Mouse (Mus musculus) embryonic facial prominence, embryonic 11.5 days (tissue): ENCODE data around the gene Gm12355. TPM values are rescaled to one million over a fixed set of nuclear protein-coding genes. Genes with fewer than 3 reads are reported as not detected.
"Not testable (repeated sequence)": the region's sequence is repeated elsewhere in the genome, so short reads cannot be mapped to it uniquely, and the experiment has no call there.

Source experiments
- ATAC-seq: fragments of 200-750 bp; cut with Nextera tagmentation; replicated peaks from 2 replicates; pipeline ENCODE4 v1.8.0; 2017; ENCODE audit warnings: low read depth; ENCODE audit not compliant: insufficient number of reproducible peaks, low FRiP score, low TSS enrichment
- DNase-seq: peaks from one replicate; pipeline ENCODE4 v3.0.0-alpha.2; 2015; ENCODE audit warnings: low spot score
- H3K27ac ChIP-seq: fragments of 300-500 bp; sonication (generic); replicated peaks from 2 replicates; pipeline ENCODE4 v1.5.1; 2014; ENCODE audit warnings: mild to moderate bottlenecking, low read depth, low read length, control low read depth
- H3K27me3 ChIP-seq: fragments of 300-500 bp; sonication (generic); 2 replicates; pipeline ENCODE4 v1.6.1; 2014; ENCODE audit warnings: mild to moderate bottlenecking, low read length, moderate library complexity, mixed read lengths; ENCODE audit not compliant: control insufficient read depth, insufficient read depth
- H3K36me3 ChIP-seq: fragments of 300-500 bp; sonication (generic); replicated peaks from 2 replicates; pipeline ENCODE4 v1.6.1; 2014; ENCODE audit warnings: low read depth, mild to moderate bottlenecking, low read length, moderate library complexity, mixed read lengths; ENCODE audit not compliant: control insufficient read depth, insufficient read depth
- H3K4me1 ChIP-seq: fragments of 300-500 bp; sonication (generic); 2 replicates; pipeline ENCODE4 v1.6.1; 2014; ENCODE audit warnings: low read length, mixed read lengths; ENCODE audit not compliant: control insufficient read depth, insufficient read depth
- H3K4me2 ChIP-seq: fragments of 300-500 bp; sonication (generic); 2 replicates; pipeline ENCODE4 v1.6.1; 2014; ENCODE audit warnings: low read depth, mild to moderate bottlenecking, control low read depth, low read length, moderate library complexity
- H3K4me3 ChIP-seq: fragments of 300-500 bp; sonication (generic); 2 replicates; pipeline ENCODE4 v1.5.1; 2014; ENCODE audit warnings: low read depth, low read length, control low read depth
- H3K9ac ChIP-seq: fragments of 300-500 bp; sonication (generic); replicated peaks from 2 replicates; pipeline ENCODE4 v1.6.1; 2014; ENCODE audit warnings: mild to moderate bottlenecking, control low read depth, low read length
- H3K9me3 ChIP-seq: fragments of 300-500 bp; sonication (generic); replicated peaks from 2 replicates; pipeline ENCODE4 v1.6.1; 2016; ENCODE audit warnings: mild to moderate bottlenecking, low read length, inconsistent platforms, mixed read lengths; ENCODE audit not compliant: control insufficient read depth
- WGBS: fragments of 180-500 bp; shearing (Covaris S2); extraction: QIAGEN DNeasy Blood & Tissue Kit; methylation state at CpG from one replicate; pipeline ENCODE4 v1.1.7; 2014; 5-methylcytosine and 5-hydroxymethylcytosine counted together
- polyA plus RNA-seq: library from polyadenylated mRNA; unstranded; fragments of >200 nt; fragmentation: Nextera tagmentation; extraction: Ambion mirVana; gene quantifications from 2 replicates; pipeline ENCODE4 v1.2.1, GENCODE M21; 2014

The Gm12355 gene
- polyA plus RNA-seq, 1 experiment from 2014 or later, result 0.83 TPM

DNA sequence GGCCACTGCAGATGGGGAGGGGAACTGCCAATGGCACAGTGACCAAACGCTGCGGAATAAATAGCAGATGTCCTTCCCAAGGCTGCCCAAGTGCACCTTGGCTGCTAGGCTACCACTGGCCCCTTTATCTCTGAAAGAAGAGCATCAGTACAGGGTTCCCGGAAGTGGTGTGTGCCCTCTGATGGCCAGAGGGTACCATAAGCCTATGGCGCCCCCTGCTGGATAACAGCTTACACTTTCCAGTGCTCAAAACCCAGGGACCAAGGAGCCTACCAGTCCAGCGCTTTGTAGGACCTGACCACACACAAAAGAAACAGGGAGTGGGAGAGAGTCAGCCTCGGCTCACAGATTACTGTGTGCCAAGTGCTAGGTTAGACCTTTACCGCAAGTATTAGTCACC lies 29.6 kb upstream of the Gm12355 start:
- not testable (repeated sequence) for H3K9me3 ChIP-seq, H3K4me3 ChIP-seq, H3K27ac ChIP-seq, H3K4me1 ChIP-seq, H3K4me2 ChIP-seq, H3K36me3 ChIP-seq, H3K27me3 ChIP-seq, H3K9ac ChIP-seq
- 13% methylated on average over 7 of the region's 7 CpGs for WGBS
- ATAC-seq (0 out of 2 replicates have a peak, but pooled peaks have one; percentile 6), DNase-seq (peak; percentile 69)

DNA sequence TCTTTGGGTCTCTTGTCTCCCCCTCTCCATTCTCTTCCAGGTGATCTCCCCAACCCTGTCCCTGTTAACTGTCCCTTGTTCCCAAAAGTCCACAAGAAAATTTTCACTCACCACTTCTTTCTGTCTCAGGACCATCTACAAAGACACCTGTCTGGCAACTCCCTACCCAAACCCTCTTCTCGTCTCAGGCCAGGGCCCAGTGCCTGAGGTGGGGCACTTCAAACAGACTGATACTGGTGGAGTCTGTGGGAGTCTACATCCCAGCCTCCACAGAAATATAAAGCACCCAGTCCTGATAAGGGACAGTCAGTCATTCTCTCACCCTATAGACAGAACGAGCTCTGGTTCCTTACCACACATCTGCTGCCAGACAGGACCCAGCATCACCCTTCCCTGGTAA lies 21.0 kb upstream of the Gm12355 start, which contains the start of gene Gsdma2:
Gene Gsdma2, plus strand, starts transcription at position 301 of the 400 bp plus-strand sequence.
- WGBS, result 64% methylated on average over 2 of the region's 2 CpGs
- Histone ChIP-seq H3K27me3 (no peaks in the 10 kb centered on the region), H3K9me3 (no peaks in the 10 kb centered on the region), H3K4me2 (no peak within 1 kb of the TSS), H3K4me3 (no peak within 1 kb of the TSS), H3K9ac (no peak within 1 kb of the TSS), H3K36me3 (no peaks in the 10 kb centered on the region), H3K4me1 (no peaks in the 10 kb centered on the region), H3K27ac (no peak within 1 kb of the TSS)
- ATAC-seq (no peak), DNase-seq (no peak)

DNA sequence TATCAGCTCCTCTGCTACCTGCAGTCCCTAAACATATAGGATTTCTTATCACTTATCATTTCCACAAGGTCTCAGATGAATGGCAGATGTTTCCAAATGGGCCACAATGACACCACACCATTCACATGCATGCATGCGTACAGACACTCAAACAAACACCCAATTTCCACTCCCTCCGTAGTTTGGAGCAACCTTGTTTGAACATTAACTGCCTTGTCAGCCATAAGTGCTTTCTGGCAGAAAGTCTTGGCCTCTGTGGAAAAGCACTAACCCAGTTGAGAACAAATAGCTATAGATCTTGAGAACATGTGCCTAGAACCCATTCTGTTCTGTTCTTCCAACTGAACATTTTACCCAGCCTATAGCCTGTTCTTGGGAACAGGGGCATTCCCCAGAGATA lies 20.5 kb upstream of the Gm12355 start:
- no peak overlapping the region for H3K4me3 ChIP-seq
- H3K4me1 ChIP-seq, result no peaks in the 10 kb centered on the region
- WGBS, result 75% methylated on average over 2 of the region's 2 CpGs
- ATAC-seq, result no peak
- H3K27ac ChIP-seq, result no peak overlapping the region
- no peak overlapping the region for H3K9ac ChIP-seq
- H3K9me3 ChIP-seq, result no peaks in the 10 kb centered on the region
- no peak overlapping the region for H3K4me2 ChIP-seq
- no peaks in the 10 kb centered on the region for H3K36me3 ChIP-seq
- no peak for DNase-seq
- H3K27me3 ChIP-seq, result no peaks in the 10 kb centered on the region

DNA sequence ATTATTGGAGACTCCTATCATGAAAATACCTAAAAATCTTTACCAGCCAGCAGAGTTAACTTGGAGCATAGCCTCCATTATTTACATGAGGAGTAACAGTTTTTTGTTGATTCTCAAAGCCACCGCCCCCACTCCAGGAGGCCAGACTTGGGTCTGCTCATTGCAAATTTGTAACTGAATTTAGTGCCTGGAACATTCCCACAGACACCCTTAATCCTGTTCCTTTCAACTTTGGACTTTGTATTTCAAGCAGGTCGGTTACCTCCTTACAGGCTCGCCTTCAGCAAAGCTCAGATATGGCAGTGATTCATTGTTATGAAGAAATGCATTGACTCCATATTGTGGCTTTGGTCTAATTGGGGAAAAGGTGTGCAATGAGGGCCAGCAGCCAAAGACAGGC lies 19.3 kb upstream of the Gm12355 start:
- Histone ChIP-seq H3K4me1 (no peaks in the 10 kb centered on the region), H3K27ac (no peak overlapping the region), H3K4me2 (no peak overlapping the region), H3K27me3 (no peaks in the 10 kb centered on the region), H3K9me3 (no peaks in the 10 kb centered on the region), H3K4me3 (no peak overlapping the region), H3K9ac (no peak overlapping the region), H3K36me3 (no peaks in the 10 kb centered on the region)
- no peak for DNase-seq
- 84% methylated on average over 3 of the region's 3 CpGs for WGBS
- no peak for ATAC-seq

DNA sequence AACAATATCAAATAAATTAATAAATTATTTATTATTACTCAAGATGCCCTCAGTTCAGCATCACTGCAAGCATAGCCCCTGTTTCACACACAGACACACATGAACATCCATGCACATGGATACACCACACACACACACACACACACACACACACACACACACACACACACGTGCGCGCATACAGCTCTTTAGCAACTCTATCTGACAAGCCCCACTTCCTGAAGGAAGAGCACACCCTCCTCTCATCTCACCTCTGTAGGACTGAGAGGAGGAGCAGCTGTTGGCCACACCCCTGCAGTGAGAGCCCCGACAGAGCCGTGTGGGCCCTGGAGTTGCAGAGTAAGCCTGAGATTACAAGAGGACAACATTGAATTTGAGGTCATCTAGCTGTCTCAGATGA lies 14.6 kb upstream of the Gm12355 start:
- Histone ChIP-seq H3K9me3 (no peaks in the 10 kb centered on the region), H3K9ac (no peak overlapping the region), H3K27me3 (no peaks in the 10 kb centered on the region), H3K4me3 (no peak overlapping the region), H3K4me2 (no peak overlapping the region), H3K27ac (no peak overlapping the region), H3K4me1 (no peaks in the 10 kb centered on the region), H3K36me3 (no peaks in the 10 kb centered on the region)
- ATAC-seq (no peak), DNase-seq (no peak)
- 64% methylated on average over 5 of the region's 5 CpGs for WGBS

DNA sequence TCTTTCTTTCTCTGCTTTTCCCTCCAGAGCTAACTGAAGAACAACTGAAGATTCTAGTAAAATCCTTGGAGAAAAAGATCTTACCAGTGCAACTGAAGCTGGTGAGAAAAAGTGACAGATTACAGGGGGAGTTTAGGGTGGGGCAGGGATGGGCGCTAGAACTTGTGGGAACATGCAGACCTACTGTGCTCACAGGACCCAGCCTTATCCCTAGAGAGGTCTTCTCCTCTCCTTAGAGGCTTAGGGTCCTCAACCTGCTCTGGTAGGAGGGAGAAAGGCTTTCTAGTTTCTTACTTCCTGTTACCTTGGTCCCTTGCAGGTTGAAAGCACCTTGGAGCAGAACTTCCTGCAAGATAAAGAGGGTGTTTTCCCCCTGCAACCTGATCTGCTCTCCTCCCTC lies 12.0 kb upstream of the Gm12355 start:
- no peak overlapping the region for H3K27ac ChIP-seq
- no peaks in the 10 kb centered on the region for H3K4me1 ChIP-seq
- no peak overlapping the region for H3K4me3 ChIP-seq
- H3K27me3 ChIP-seq, result no peaks in the 10 kb centered on the region
- DNase-seq, result no peak
- H3K36me3 ChIP-seq, result no peaks in the 10 kb centered on the region
- WGBS, result 65% methylated on average over 1 of the region's 1 CpGs
- H3K9me3 ChIP-seq, result no peaks in the 10 kb centered on the region
- no peak for ATAC-seq
- H3K4me2 ChIP-seq, result no peak overlapping the region
- no peak overlapping the region for H3K9ac ChIP-seq

DNA sequence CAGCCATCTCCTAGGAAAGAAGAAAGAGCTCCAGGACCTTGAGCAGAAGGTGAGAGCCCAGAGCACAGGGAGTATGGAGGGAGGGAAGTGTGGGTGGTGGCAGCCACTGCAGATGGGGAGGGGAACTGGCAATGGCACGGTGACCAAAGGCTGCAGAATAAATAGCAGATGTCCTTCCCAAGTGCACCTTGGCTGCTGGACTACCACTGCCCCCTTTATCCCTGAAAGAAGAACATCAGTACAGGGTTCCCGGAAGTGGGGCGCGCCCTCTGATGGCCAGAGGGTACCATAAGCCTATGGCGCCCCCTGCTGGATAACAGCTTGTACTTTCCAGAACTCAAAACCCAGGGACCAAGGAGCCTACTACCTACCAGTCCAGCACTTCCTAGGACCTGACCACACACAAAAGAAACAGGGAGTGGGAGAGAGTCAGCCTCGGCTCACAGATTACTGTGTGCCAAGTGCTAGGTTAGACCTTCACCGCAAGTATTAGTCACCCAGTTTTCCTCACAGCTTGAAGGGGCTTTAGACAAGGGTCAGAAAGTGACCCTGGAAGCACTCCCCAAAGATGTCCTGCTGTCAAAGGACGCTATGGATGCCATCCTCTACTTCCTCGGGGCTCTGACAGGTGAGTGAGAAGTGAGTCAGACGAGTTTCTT lies 10.0 kb upstream of the Gm12355 start:
- DNase-seq, result peak; percentile 23
- not testable (repeated sequence) for H3K27me3 ChIP-seq, ATAC-seq, H3K9ac ChIP-seq, H3K4me2 ChIP-seq, H3K27ac ChIP-seq, H3K4me1 ChIP-seq, H3K36me3 ChIP-seq, H3K9me3 ChIP-seq, H3K4me3 ChIP-seq
- WGBS, result 36% methylated on average over 10 of the region's 10 CpGs

DNA sequence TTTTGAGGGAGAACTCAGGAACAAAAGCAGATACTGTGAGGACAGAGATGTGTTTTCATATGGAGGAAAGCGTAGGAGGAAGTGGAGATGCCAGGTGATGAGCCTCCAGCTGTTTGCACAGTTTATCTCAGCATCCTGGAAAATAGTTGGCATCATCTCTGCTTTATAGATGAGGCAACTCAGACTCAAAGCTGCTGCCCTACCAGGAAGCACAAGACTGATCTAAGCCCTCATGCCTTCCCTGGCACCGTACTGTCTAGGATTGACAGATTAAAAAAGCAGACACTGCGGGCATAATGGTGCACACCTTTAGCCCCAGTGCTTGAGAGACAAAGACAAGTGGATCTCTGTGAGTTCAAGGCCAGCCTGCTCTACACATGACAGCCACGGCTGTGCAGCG lies 5.2 kb upstream of the Gm12355 start:
- DNase-seq, result no peak
- H3K9me3 ChIP-seq, result no peaks in the 10 kb centered on the region
- no peaks in the 10 kb centered on the region for H3K27me3 ChIP-seq
- WGBS, result 85% methylated on average over 5 of the region's 5 CpGs
- H3K4me2 ChIP-seq, result no peak overlapping the region
- H3K9ac ChIP-seq, result no peak overlapping the region
- H3K27ac ChIP-seq, result no peak overlapping the region
- H3K4me3 ChIP-seq, result no peak overlapping the region
- H3K4me1 ChIP-seq, result no peaks in the 10 kb centered on the region
- ATAC-seq, result no peak
- H3K36me3 ChIP-seq, result no peaks in the 10 kb centered on the region
